Mouse (Mus musculus): Measurements from ENCODE around the gene Sema4g. TPM values are rescaled to one million over a fixed set of nuclear protein-coding genes. Genes with fewer than 3 reads are reported as not detected.
A peak's percentile ranks its signal among the peaks of the same experiment; 100 is the strongest.

Sema4g gene
- polyA plus RNA-seq, 1 experiment from 2014 or later: 3.2 TPM

GRCm38 (mm10) chr19:44997786-44998185 is 8.9 kb downstream of the Sema4g start:
- Histone ChIP-seq H3K4me1 (replicated peaks; ENCODE audit: insufficient read depth, low read length) (no peaks in the 10 kb centered on the region), H3K4me2 (ENCODE audit: low read length) (no peak overlapping the region), H3K9ac (ENCODE audit: low read depth, low read length) (no peak overlapping the region), H3K27me3 (ENCODE audit: insufficient read depth, low read length) (no peaks in the 10 kb centered on the region), H3K36me3 (ENCODE audit: insufficient read depth, low read length) (peaks cover 18% of the 10 kb centered on the region; the same call in 1 of the 2 replicates), H3K9me3 (replicated peaks; ENCODE audit: low read length) (no peaks in the 10 kb centered on the region), H3K4me3 (replicated peaks; ENCODE audit: low read depth, low read length) (no peak overlapping the region), H3K27ac (no peak overlapping the region)
- no peak for TF ChIP-seq CTCF (IDR thresholded peaks at IDR 0.05; ENCODE audit: low read depth)
- WGBS: 89% methylated on average over 11 of the region's 11 CpGs
- DNase-seq (ENCODE audit: low spot score) (no peak), ATAC-seq (replicated peaks; ENCODE audit: low FRiP score, low read depth) (no peak)

- no peaks in the 10 kb centered on the region for H3K4me1 ChIP-seq (replicated peaks; ENCODE audit: insufficient read depth, low read length)
- H3K27me3 ChIP-seq (ENCODE audit: insufficient read depth, low read length): no peaks in the 10 kb centered on the region
- H3K9ac ChIP-seq (ENCODE audit: low read depth, low read length): no peak overlapping the region
- TF ChIP-seq CTCF (IDR thresholded peaks at IDR 0.05; ENCODE audit: low read depth): no peak
- H3K36me3 ChIP-seq (ENCODE audit: insufficient read depth, low read length): peaks cover 23% of the 10 kb centered on the region; the same call in 1 of the 2 replicates
- ATAC-seq (replicated peaks; ENCODE audit: low FRiP score, low read depth) (no peak), DNase-seq (ENCODE audit: low spot score) (no peak)
- H3K27ac ChIP-seq: no peak overlapping the region
- WGBS: 89% methylated on average over 8 of the region's 8 CpGs
- no peak overlapping the region for H3K4me3 ChIP-seq (replicated peaks; ENCODE audit: low read depth, low read length)
- no peaks in the 10 kb centered on the region for H3K9me3 ChIP-seq (replicated peaks; ENCODE audit: low read length)
- H3K4me2 ChIP-seq (ENCODE audit: low read length): no peak overlapping the region
Observed at GRCm38 (mm10) chr19:44999647-45000046, 10.7 kb downstream of the Sema4g start.

GRCm38 (mm10) chr19:45002301-45002700 is 13.4 kb downstream of the Sema4g start:
- peak; percentile 38; the same call in 1 of the 2 replicates for TF ChIP-seq CTCF (IDR thresholded peaks at IDR 0.05; ENCODE audit: low read depth)
- DNase-seq (ENCODE audit: low spot score): no peak
- Histone ChIP-seq H3K4me2 (ENCODE audit: low read length) (no peak overlapping the region), H3K27me3 (ENCODE audit: insufficient read depth, low read length) (no peaks in the 10 kb centered on the region), H3K9me3 (replicated peaks; ENCODE audit: low read length) (no peaks in the 10 kb centered on the region), H3K27ac (no peak overlapping the region), H3K4me1 (replicated peaks; ENCODE audit: insufficient read depth, low read length) (peaks cover 6% of the 10 kb centered on the region), H3K4me3 (replicated peaks; ENCODE audit: low read depth, low read length) (no peak overlapping the region), H3K36me3 (ENCODE audit: insufficient read depth, low read length) (peaks cover 23% of the 10 kb centered on the region; the same call in 1 of the 2 replicates), H3K9ac (ENCODE audit: low read depth, low read length) (no peak overlapping the region)
- no peak for ATAC-seq (replicated peaks; ENCODE audit: low FRiP score, low read depth)
- WGBS: 69% methylated on average over 3 of the region's 3 CpGs

GRCm38 (mm10) chr19:45003740-45004516 is 15.0 kb downstream of the Sema4g start:
- no peak for TF ChIP-seq CTCF (IDR thresholded peaks at IDR 0.05; ENCODE audit: low read depth)

GRCm38 (mm10) chr19:45005444-45005843 is 16.5 kb downstream of the Sema4g start, which contains the start of gene Twnk:
TSS of gene Twnk (plus strand) at chr19:45005663.
- Histone ChIP-seq H3K27me3 (ENCODE audit: insufficient read depth, low read length) (no peaks in the 10 kb centered on the region), H3K4me1 (replicated peaks; ENCODE audit: insufficient read depth, low read length) (peaks cover 9% of the 10 kb centered on the region), H3K4me3 (replicated peaks; ENCODE audit: low read depth, low read length) (peak within 1 kb of the TSS; percentile 89), H3K9me3 (replicated peaks; ENCODE audit: low read length) (no peaks in the 10 kb centered on the region), H3K27ac (peak within 1 kb of the TSS; percentile 81), H3K36me3 (ENCODE audit: insufficient read depth, low read length) (peaks cover 24% of the 10 kb centered on the region; the same call in 1 of the 2 replicates), H3K4me2 (ENCODE audit: low read length) (peak within 1 kb of the TSS; percentile 68), H3K9ac (ENCODE audit: low read depth, low read length) (peak within 1 kb of the TSS; percentile 85)
- 10% methylated on average over 16 of the region's 16 CpGs for WGBS
- peak; percentile 12; the same call in 1 of the 2 replicates for ATAC-seq (replicated peaks; ENCODE audit: low FRiP score, low read depth)
- no peak for TF ChIP-seq CTCF (IDR thresholded peaks at IDR 0.05; ENCODE audit: low read depth)
- peak; percentile 67 for DNase-seq (ENCODE audit: low spot score)

More at GRCm38 (mm10) chr19:45003740-45004516, 15.0 kb downstream of the Sema4g start:
- Histone ChIP-seq H3K9ac (ENCODE audit: low read depth, low read length) (no peak overlapping the region), H3K9me3 (replicated peaks; ENCODE audit: low read length) (no peaks in the 10 kb centered on the region), H3K27me3 (ENCODE audit: insufficient read depth, low read length) (no peaks in the 10 kb centered on the region), H3K36me3 (ENCODE audit: insufficient read depth, low read length) (peaks cover 21% of the 10 kb centered on the region; the same call in 1 of the 2 replicates), H3K4me1 (replicated peaks; ENCODE audit: insufficient read depth, low read length) (peaks cover 9% of the 10 kb centered on the region), H3K27ac (no peak overlapping the region), H3K4me3 (replicated peaks; ENCODE audit: low read depth, low read length) (no peak overlapping the region), H3K4me2 (ENCODE audit: low read length) (no peak overlapping the region)
- WGBS: 86% methylated on average over 7 of the region's 7 CpGs
- DNase-seq (ENCODE audit: low spot score): no peak
- no peak for ATAC-seq (replicated peaks; ENCODE audit: low FRiP score, low read depth)

GRCm38 (mm10) chr19:45005957-45006712 is 17.2 kb downstream of the Sema4g start, which contains the start of gene Mrpl43:
TSS of gene Mrpl43 (minus strand) at chr19:45006442.
- Histone ChIP-seq H3K9ac (ENCODE audit: low read depth, low read length) (peak within 1 kb of the TSS; percentile 85), H3K27ac (peak within 1 kb of the TSS; percentile 81), H3K4me3 (replicated peaks; ENCODE audit: low read depth, low read length) (peak within 1 kb of the TSS; percentile 89), H3K9me3 (replicated peaks; ENCODE audit: low read length) (no peaks in the 10 kb centered on the region), H3K4me1 (replicated peaks; ENCODE audit: insufficient read depth, low read length) (peaks cover 9% of the 10 kb centered on the region), H3K4me2 (ENCODE audit: low read length) (peak within 1 kb of the TSS; percentile 68), H3K27me3 (ENCODE audit: insufficient read depth, low read length) (no peaks in the 10 kb centered on the region), H3K36me3 (ENCODE audit: insufficient read depth, low read length) (0 out of 2 replicates have a peak, but pooled peaks cover 21% of the 10 kb centered on the region)
- no peak for TF ChIP-seq CTCF (IDR thresholded peaks at IDR 0.05; ENCODE audit: low read depth)
- 2% methylated on average over 82 of the region's 82 CpGs for WGBS
- DNase-seq (ENCODE audit: low spot score) (peak; percentile 97), ATAC-seq (replicated peaks; ENCODE audit: low FRiP score, low read depth) (peak; percentile 90)
